Mouse (Mus musculus) small intestine, adult 2 months (tissue): Measurements from ENCODE around the gene Ifi27l2b. TPM values are rescaled to one million over a fixed set of nuclear protein-coding genes. Genes with fewer than 3 reads are reported as not detected.

ENCODE experiments used
- H3K27ac ChIP-seq: fragments of 200-500 bp; 2 replicates; pipeline ENCODE4 v1.5.1; 2012; ENCODE audit warnings: low read depth, low read length, control low read depth, inconsistent platforms; ENCODE audit not compliant: insufficient read depth
- H3K27me3 ChIP-seq: fragments of 200-500 bp; 2 replicates; pipeline ENCODE4 v1.6.1; 2012; ENCODE audit warnings: mild to moderate bottlenecking, moderate library complexity, low read length, inconsistent platforms; ENCODE audit not compliant: control insufficient read depth, insufficient read depth
- H3K36me3 ChIP-seq: fragments of 200-500 bp; 2 replicates; pipeline ENCODE4 v1.6.1; 2012; ENCODE audit warnings: mild to moderate bottlenecking, low read length, control low read depth, inconsistent platforms; ENCODE audit not compliant: control insufficient read depth, insufficient read depth
- H3K4me1 ChIP-seq: fragments of 200-500 bp; 2 replicates; pipeline ENCODE4 v1.6.1; 2012; ENCODE audit warnings: low read length, inconsistent platforms, mixed read lengths; ENCODE audit not compliant: control insufficient read depth, insufficient read depth, insufficient read length
- H3K4me3 ChIP-seq: fragments of 200-500 bp; 2 replicates; pipeline ENCODE4 v1.5.1; 2012; ENCODE audit warnings: low read depth, mild to moderate bottlenecking, control low read depth, inconsistent platforms, low read length, moderate library complexity
- CTCF ChIP-seq: fragments of 200-500 bp; IDR thresholded peaks from 2 replicates; pipeline ENCODE4 v1.5.1; 2012; ENCODE audit warnings: low read depth, mild to moderate bottlenecking, control low read depth, inconsistent platforms, low read length, moderate library complexity, mixed read lengths; ENCODE audit not compliant: insufficient replicate concordance, insufficient read length; ENCODE audit errors: extremely low read depth
- POLR2A ChIP-seq: fragments of 200-500 bp; IDR thresholded peaks from 2 replicates; pipeline ENCODE4 v1.6.1; 2012; ENCODE audit warnings: low read depth, mild to moderate bottlenecking, control low read depth, inconsistent platforms, low read length, moderate library complexity
- WGBS: fragments of 180-500 bp; shearing (Covaris S2); methylation state at CpG from one replicate; pipeline ENCODE4 v1.1.7; 2018; 5-methylcytosine and 5-hydroxymethylcytosine counted together
- polyA plus RNA-seq: library from polyadenylated mRNA; depleted of rRNA; stranded (reverse); fragments of >200 nt; gene quantifications from 2 replicates; pipeline ENCODE4 v1.2.3, GENCODE M21; 2012; rRNA removed

Gene Ifi27l2b
- polyA plus RNA-seq, result 652 and 1,447 TPM in 2 replicates

GRCm38 (mm10) chr12:103457140-103457539 lies at the start of gene Ifi27l2b:
Gene Ifi27l2b (minus strand): TSS chr12:103457223.
- 12% methylated on average over 3 of the region's 3 CpGs for WGBS
- Histone ChIP-seq H3K27ac (peak within 1 kb of the TSS; percentile 77), H3K27me3 (no peaks in the 10 kb centered on the region), H3K4me1 (peaks cover 7% of the 10 kb centered on the region; the same call in 1 of the 2 replicates), H3K4me3 (peak within 1 kb of the TSS; percentile 56), H3K36me3 (peaks cover 5% of the 10 kb centered on the region; the same call in 1 of the 2 replicates)
- TF ChIP-seq POLR2A, result no peak
- no peak for TF ChIP-seq CTCF

DNA sequence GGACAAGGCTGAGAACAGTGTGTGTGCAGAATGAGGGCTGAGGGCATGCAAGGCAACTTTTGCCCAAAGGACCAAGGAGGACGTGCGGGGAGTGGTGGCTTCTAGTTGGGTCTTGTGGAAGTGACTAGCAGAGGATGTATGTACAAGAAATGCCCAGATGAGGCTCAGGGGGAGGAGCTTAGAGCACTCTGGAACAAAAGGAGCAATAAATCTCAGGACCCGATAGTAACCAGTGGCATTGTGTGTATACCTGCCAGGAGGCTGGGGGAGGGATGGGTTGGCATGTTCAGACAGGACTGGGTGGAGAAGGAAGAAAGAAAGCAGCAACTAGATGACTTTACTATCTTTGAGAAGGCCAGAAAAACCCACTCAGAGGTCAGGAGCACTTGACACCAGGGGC lies 47.4 kb upstream of the Ifi27l2b start:
- TF ChIP-seq CTCF (no peak), POLR2A (no peak)
- Histone ChIP-seq H3K27ac (no peak overlapping the region), H3K27me3 (no peaks in the 10 kb centered on the region), H3K4me3 (no peak overlapping the region), H3K36me3 (no peaks in the 10 kb centered on the region), H3K4me1 (peaks cover 7% of the 10 kb centered on the region)
- 43% methylated on average over 3 of the region's 3 CpGs for WGBS

GRCm38 (mm10) chr12:103503300-103503699 lies 46.3 kb upstream of the Ifi27l2b start:
- TF ChIP-seq POLR2A, result no peak
- TF ChIP-seq CTCF, result no peak
- Histone ChIP-seq H3K36me3 (no peaks in the 10 kb centered on the region), H3K27me3 (no peaks in the 10 kb centered on the region), H3K27ac (no peak overlapping the region), H3K4me1 (peaks cover 7% of the 10 kb centered on the region), H3K4me3 (no peak overlapping the region)
- WGBS, result 77% methylated on average over 3 of the region's 3 CpGs

GRCm38 (mm10) chr12:103499261-103499660 lies 42.2 kb upstream of the Ifi27l2b start:
- Histone ChIP-seq H3K27ac (no peak overlapping the region), H3K4me3 (no peak overlapping the region), H3K4me1 (peaks cover 4% of the 10 kb centered on the region), H3K36me3 (no peaks in the 10 kb centered on the region), H3K27me3 (no peaks in the 10 kb centered on the region)
- TF ChIP-seq POLR2A (no peak), CTCF (no peak)
- 70% methylated on average over 2 of the region's 2 CpGs for WGBS

DNA sequence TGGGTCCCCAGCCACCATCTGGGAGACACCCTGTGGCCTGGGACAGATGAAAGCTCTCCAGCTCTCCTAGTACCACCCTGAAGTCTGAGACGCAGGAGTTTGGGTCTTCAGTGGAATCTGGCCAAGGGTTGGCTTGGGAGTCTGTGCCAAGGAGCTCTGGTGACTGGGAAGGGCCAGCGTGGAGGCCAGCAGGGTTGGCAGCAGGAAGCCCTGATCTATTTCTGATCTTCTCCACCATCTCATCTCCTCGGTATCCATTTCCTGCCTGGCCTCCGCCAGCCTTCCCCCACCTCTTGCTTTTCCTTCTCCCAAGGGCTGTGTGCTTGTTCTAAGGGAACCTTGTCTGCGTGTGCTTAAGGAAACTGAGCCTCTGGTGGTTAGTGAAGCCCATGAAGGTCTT lies 41.7 kb upstream of the Ifi27l2b start:
- H3K4me1 ChIP-seq, result no peaks in the 10 kb centered on the region
- TF ChIP-seq POLR2A (no peak), CTCF (no peak)
- no peaks in the 10 kb centered on the region for H3K36me3 ChIP-seq
- no peak overlapping the region for H3K4me3 ChIP-seq
- no peak overlapping the region for H3K27ac ChIP-seq
- H3K27me3 ChIP-seq, result no peaks in the 10 kb centered on the region
- WGBS, result 72% methylated on average over 5 of the region's 5 CpGs

GRCm38 (mm10) chr12:103494486-103494885 lies 37.5 kb upstream of the Ifi27l2b start:
- Histone ChIP-seq H3K27ac (no peak overlapping the region), H3K27me3 (no peaks in the 10 kb centered on the region), H3K4me1 (no peaks in the 10 kb centered on the region; the same call in 1 of the 2 replicates), H3K4me3 (no peak overlapping the region), H3K36me3 (no peaks in the 10 kb centered on the region)
- WGBS, result 11% methylated on average over 6 of the region's 6 CpGs
- TF ChIP-seq CTCF (peak; percentile 92; the same call in 1 of the 2 replicates), POLR2A (no peak)

DNA sequence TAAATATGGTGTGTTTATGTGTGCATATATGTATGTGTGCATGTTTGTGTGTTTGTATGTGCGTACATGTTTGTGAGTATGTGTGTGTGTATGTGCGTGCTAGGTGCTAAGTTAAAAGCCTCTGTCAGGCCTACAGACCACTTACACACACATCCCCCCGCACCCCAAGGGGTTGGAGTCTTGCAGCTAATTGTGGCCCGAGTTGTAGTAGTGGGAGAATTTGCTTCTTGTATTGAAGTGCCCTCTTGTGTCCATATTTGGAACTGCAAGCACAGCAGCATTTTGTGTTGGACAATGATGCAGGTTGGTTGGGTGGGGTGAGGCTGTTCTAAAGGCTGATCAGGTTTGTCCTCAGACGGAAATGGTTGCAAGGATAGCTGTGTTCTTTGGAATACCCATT lies 35.7 kb upstream of the Ifi27l2b start:
- WGBS, result 27% methylated on average over 5 of the region's 5 CpGs
- no peak for TF ChIP-seq POLR2A
- TF ChIP-seq CTCF, result peak; percentile 76; the same call in 1 of the 2 replicates
- Histone ChIP-seq H3K4me1 (peaks cover 3% of the 10 kb centered on the region; the same call in 1 of the 2 replicates), H3K4me3 (no peak overlapping the region), H3K27me3 (no peaks in the 10 kb centered on the region), H3K27ac (no peak overlapping the region), H3K36me3 (no peaks in the 10 kb centered on the region)

GRCm38 (mm10) chr12:103491091-103491730 lies 34.2 kb upstream of the Ifi27l2b start:
- no peak for TF ChIP-seq POLR2A
- no peak for TF ChIP-seq CTCF
- Histone ChIP-seq H3K4me3 (no peak overlapping the region), H3K4me1 (peaks cover 15% of the 10 kb centered on the region; the same call in 1 of the 2 replicates), H3K36me3 (no peaks in the 10 kb centered on the region), H3K27ac (no peak overlapping the region), H3K27me3 (no peaks in the 10 kb centered on the region)
- WGBS, result 64% methylated on average over 3 of the region's 3 CpGs
